Mouse (Mus musculus) cortical plate, adult 2 months (tissue): ENCODE data around the gene Gm37240.

ENCODE experiments used
- CTCF ChIP-seq: fragments of 200-500 bp; IDR thresholded peaks from 2 replicates; pipeline ENCODE4 v1.5.1; 2011; ENCODE audit warnings: mild to moderate bottlenecking, control low read depth, low read length; ENCODE audit not compliant: insufficient read depth; ENCODE audit errors: extremely low read depth
- POLR2A ChIP-seq: fragments of 200-500 bp; IDR thresholded peaks from 2 replicates; pipeline ENCODE4 v1.6.1; 2011; ENCODE audit warnings: mild to moderate bottlenecking, low read length, control low read depth; ENCODE audit not compliant: insufficient read depth; ENCODE audit errors: extremely low read depth

DNA sequence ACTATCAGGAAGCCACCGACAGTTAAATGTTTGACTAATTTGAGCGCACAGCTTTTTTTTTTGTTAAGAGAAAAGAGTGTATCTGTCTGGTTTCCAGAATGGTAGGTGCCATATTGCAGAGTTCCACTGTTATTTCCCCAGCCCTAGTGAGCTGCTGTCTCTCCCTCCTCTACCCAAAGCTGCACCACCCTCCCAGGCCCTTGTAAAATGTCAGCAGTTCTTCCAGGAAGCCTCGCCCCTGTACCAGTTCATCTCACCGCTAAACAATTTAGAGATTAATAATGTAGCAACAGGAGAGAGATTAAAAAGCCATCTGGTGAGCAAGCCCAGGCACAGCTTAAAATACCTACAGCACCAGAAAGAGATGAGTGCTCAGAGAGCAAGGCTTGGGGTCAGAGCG, 518.2 kb downstream of the Gm37240 start:
- TF ChIP-seq CTCF (no peak), POLR2A (no peak)
